Mouse (Mus musculus): ENCODE results near the gene Asap2.

- no peak for TF ChIP-seq POLR2A (IDR thresholded peaks at IDR 0.05; ENCODE audit: borderline replicate concordance, control insufficient read depth, low read depth, low read length)
- TF ChIP-seq CTCF (IDR thresholded peaks at IDR 0.05; ENCODE audit: control insufficient read depth, insufficient read depth, low read length) = no peak
Observed at GRCm38 (mm10) chr12:21145050-21145449, 154.8 kb downstream of the Asap2 start.

All from bone marrow, adult 2 months (tissue).